Mouse (Mus musculus) embryonic fibroblast, embryonic 13.5 days (primary cell): ENCODE data around the gene Mrpl3.

Source experiments
- CTCF ChIP-seq: IDR thresholded peaks from 2 replicates; pipeline ENCODE4 v1.5.1; 2011; ENCODE audit warnings: mild to moderate bottlenecking, control low read depth, low read length, moderate library complexity, borderline replicate concordance; ENCODE audit not compliant: insufficient read depth
- POLR2A ChIP-seq: IDR thresholded peaks from 2 replicates; pipeline ENCODE4 v1.6.1; 2011; ENCODE audit warnings: low read depth, mild to moderate bottlenecking, control low read depth, low read length, moderate library complexity

- TF ChIP-seq CTCF (no peak), POLR2A (no peak)
Measured at GRCm38 (mm10) chr9:105018186-105018585, 34.9 kb upstream of the Mrpl3 start.
